Mouse (Mus musculus) kidney, adult 18-20 months (tissue): ENCODE data around the gene BC048507.
"Not testable (repeated sequence)": the region's sequence is repeated elsewhere in the genome, so short reads cannot be mapped to it uniquely, and the experiment has no call there.

Experiments
- DNase-seq: peaks from one replicate; pipeline ENCODE4 v3.0.0; 2021

The BC048507 gene

DNA sequence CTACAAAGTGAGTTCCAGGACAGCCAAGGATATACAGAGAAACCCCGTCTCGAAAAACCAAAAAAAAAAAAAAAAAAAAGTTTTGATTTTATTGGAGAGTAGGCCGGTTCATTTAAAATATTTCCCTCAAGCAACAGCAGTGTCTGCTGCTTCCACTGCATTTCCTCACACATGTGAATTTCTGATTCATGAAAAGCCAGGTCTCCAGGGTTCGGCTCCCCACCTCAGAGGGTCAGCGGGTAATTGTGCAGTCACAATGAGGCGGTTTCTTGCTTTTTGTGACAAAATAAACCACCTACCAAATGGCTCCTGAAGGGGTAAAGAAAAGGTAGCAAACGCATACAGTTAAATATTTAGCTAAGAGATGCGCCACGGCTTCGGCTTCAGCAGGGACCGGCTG is at the start of gene BC048507:
TSS of gene BC048507 (plus strand) at position 301 of the 400 bp plus-strand sequence.
- DNase-seq = no peak

DNA sequence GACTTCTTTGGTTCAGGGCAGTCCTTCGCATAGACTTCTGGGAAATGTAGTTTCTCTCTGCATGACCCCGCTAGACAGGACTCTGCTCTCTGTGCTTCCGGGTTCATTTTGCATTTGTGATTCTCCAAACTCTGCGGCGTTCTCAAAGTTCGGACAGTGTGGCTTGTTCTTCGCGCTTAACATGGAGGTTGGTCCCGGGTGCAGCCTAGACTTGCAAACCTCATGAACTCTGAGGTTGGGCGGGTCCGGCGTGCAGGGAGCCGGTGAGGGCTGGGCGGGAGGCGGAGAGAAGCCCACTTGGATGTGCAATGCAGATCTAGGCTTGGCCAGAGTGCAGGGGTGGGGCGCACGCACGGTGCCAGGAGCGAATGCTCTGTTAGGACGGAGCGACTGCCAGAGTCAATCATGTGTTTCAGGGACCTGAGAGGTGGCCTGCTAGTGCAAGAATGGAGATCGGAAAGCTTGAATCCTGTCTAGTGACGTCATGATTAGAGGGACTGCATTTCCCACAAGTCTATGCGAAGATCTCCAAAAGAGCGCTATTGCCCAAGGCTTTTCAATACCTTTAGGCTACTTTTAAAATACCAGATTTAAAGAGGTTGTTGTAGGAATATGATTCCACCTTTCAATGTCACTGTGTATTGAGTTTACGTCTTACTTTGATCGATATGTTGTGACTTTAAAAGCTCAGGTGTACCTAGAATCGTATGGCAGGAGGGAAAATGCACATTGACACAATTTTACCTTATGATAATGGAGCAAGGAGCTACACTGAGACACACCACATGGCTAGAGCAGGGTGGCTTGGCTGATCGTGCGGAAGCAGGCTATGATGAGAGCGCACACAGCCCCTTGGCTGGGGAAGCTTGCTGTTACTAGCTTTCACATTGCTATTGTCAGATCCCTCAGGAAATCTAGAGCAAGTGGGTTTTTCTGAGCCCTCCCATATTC is 49.1 kb upstream of the BC048507 start, which contains the start of gene Zfp273:
TSS of gene Zfp273 (plus strand) at position 31 of the 951 bp plus-strand sequence.
- peak; percentile 90 for DNase-seq

DNA sequence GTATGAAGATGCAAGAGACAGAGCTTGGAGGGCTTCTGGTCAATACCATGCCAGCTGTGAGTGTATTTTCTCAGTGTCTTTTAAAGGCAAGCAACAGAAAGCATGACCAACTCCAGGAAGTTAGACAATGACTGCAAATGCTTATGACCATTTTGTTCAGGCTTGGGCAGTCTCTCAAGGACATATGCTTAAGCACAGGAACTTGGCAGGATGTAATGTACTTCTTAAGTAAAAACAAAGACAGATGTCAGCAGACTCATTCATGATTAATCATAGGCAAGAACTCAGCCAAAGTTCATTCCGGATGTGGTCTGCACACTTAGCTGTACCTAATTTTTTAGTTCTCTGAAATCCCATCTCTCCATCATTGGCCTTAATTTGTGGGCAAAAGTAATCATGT is 44.5 kb upstream of the BC048507 start:
- no peak for DNase-seq

DNA sequence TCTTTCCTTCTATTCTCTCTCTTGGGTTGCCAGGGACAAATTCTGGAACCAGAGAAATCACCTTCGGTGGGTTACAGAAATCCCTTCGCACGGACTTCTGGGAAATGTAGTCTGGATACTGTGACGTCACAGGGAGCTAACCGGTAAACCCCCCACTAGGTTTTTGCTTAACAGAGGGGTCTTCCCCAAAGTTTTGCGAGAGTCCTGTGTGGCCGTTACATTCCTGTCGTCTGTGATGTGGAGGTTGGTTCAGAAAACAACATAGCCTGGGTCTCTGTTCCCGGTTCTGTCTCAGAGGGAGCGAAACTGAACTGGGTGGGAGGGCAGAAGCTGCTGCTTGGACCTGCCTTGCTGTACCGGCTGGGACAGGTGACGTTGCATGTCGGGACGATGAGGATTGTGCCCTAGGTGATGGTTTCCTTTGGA is 32.2 kb upstream of the BC048507 start, which contains the start of gene Gm10037:
TSS of gene Gm10037 (plus strand) at position 196 of the 426 bp plus-strand sequence.
- peak; percentile 74 for DNase-seq

DNA sequence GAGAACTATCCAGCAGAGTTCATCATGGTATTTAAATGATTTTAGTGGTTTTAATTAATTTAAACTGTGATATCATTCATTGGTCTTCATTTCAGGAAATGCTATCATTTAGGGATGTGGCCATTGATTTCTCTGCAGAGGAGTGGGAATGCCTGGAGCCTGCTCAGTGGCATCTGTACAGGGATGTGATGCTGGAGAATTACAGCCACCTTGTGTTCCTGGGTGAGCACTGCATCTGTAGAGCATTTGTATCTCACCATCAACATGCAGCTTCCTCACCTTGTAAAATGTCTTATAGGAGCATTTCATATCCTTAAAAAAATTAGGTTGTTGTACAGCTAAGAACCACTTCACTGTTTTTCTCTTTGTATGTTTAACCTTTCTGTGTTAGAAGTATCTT is 30.0 kb upstream of the BC048507 start:
- DNase-seq = not testable (repeated sequence)

DNA sequence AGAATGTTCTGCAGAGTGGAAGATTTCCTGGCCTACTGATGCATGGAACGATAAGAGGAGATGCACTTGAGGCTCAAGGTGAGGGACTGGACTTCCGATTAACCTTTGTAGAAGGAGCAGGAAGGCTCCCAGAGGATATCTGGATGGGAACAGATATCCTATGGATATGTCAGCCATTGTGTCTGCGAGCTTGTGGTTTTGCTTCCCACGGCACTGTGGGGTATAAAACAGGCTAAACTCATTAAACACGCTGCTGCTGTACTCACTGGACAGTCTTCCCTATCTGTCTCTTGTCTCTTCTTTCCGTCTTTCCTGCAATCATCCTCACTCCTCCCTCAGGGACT is 19.4 kb upstream of the BC048507 start:
- no peak for DNase-seq

DNA sequence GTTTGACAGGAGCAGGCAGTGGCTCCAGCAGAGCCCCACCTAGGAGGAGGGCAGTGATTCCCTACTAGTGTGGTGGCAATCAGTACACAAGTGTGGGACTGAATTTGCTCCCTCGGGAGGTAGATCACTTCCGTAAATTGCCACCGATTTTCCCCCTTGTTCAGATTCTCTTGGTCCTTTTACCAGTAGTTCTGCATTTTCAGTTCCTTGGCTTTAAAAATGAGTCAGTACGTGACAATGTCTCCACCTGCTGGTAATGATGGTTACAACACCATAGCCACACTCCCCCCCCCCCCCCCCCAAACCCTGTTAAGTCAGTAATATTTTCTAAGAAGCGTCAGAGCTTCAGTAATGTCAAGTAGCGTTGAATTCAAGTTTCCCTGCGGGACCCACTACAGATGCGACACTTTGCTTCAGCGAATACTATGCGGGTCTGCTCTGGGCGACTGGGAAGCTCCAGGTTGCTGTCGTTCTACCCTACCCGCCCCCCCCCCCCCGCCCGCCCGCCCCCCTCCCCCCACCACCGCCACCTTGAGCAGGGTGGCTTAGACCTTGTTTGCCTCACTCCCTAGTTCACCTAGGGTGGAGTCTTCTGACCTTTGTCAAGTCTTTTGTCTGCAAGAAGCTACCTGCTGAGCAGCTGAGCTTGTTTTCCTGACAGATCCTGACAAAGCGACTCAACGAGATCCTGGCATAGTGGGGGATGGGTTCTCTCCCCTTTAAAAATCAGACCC is 18.8 kb upstream of the BC048507 start:
- DNase-seq = peak; percentile 55

DNA sequence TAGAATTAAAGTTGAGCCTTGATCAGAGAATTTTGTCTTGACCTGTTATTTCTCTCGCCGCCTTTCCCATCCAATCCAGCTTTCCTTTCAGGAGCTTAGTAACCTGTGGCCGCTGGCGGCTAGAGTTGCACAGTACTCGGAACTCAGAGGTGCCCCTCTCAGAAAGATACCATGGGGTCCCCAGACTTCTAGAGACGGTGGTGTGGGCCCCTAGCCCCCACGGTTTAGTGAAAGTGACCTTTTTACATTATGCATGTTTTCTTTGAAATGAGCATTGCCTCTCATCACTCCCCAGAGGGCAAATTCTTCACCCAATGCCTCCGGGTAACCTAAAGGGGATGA is 18.3 kb upstream of the BC048507 start:
- peak; percentile 8 for DNase-seq

DNA sequence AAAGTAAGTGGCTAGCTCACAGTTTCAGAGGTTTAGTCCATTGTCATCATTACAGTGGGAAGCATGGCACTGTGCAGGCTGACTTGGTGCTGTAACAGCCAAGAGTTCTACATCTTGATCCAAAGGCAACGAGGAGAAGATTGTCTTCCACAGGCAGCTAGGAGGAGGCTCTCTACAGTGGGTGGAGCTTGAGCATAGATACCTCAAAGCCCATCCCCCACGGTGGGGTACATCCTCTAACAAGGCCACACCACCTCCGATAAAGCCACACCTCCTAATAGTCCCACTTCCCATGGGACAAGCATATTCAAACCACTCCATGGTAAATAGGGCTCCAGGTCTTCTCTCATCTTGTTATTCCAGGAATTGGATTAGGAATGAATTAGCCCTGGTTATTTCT is 12.8 kb upstream of the BC048507 start:
- no peak for DNase-seq

DNA sequence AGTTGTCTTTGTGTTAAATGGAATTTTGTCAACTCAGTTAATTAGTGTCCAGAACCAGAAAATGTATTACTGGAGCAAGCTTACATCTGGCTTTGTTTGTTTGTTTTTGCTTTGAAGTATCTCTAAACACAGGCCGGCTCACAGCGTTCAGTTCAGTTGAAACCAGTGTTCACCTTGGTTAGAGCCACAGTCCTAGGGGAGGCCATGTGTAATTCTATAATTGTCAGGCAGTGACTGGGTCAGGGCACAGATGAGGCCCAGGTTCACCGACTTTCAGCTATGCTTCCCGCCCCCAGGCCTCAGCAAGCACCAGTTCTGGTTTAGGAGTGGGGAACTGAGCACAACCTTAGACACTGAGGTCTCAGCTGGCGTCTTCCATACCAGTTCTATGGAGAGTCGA is 10.0 kb upstream of the BC048507 start:
- no peak for DNase-seq

DNA sequence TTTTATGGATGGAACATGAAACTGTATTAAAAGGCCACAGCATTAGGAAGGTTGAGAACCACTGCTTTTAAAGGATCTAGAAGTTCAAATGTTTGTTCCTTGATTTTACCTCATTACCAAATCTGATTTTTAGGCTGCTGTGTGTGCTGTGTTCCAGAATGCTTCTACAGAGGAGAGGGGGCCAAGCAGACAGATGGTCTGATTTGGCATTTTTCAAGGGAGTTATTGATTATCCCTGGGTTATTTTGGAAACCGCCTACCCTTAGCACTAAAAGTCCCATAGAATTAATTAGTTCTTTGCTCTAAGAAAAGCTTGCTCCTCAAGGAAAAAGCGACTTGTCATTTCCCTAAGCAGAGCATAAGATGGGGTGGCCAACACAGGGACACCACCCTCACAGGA is 9.1 kb upstream of the BC048507 start:
- DNase-seq = no peak

DNA sequence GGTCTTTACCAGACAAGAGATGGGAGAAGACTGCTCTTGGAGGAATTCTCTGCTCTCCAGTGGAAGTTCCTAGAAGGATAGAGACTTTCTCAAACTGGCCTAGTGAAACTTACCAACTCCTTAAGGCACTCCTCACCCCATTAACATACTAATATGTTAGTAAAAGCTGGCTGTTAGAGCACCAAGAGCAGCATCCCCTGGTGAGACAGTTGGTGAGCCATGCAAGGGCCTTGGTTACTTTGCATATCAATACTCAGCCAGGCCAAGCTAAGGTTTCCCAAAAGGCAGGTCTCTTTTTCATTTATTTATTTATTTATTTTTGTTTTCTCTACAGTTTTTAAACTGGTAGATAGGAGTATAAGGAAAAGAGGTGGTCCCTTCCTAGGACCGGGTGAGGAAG is 5.8 kb upstream of the BC048507 start:
- DNase-seq = no peak

DNA sequence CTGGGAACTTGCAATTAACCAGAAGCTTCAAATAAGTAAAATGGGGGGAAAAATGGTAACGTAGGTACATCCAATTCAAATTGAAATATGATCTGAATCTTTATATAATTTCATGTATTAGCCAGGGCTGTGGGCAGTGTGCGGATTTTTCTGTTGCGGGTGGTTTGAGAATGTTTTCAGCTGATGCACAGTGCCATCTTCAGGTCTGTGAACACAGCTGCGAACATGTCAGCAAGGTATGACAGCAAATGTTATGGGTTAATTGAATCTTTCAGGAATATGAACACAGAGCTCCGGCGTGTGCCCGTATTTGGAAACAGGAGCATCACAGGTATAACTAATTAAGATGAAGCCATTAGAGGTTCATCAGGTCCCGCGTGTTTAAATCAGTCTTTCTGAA is 618 bp upstream of the BC048507 start:
- DNase-seq = no peak

DNA sequence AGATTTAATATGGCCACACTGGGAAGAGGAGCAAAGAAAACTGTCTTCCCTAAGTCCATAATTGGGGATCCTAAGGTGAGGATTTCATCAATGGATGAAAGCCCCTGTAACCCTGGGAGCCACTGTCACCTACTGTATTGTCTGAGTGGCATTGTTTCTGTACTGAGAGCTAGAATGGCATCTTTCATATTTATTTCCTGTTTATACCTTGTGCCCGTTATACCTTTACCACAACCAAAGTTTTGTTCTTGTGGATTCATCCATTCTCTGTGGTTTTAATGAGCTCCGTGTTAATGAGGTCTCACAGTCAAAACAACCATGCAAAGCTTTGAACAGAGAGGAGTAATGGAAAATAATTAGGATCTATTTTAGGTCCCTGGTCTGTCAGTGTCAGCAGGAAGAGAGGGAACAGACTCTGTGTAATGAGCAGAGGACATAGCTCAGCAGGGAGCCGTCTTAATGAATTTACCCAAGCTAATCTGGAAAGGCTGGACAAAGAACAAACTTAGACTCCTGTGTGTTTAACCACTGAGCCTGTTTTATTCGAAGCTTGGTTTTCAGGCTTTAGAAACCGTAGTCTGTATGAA is 1.7 kb downstream of the BC048507 start:
- DNase-seq = no peak

DNA sequence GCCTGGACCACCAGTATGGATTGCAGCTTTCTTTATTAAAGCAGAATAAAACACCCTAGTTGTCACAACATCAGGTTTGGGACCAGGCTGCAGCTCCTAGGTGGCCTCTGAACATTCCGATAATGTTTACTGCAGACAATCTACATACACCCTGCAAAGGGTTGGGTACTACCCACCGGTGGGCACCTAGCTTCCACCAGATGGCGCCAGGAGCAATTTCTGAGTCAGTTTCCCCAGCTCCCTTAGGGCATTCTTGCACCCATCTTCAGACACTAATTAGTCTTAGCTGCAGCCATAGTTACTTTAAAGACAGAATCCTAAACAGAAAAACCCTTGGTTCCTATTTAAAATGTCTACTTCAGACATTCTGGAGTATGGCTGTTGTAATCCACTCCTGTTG is 4.8 kb downstream of the BC048507 start:
- DNase-seq = peak; percentile 8

DNA sequence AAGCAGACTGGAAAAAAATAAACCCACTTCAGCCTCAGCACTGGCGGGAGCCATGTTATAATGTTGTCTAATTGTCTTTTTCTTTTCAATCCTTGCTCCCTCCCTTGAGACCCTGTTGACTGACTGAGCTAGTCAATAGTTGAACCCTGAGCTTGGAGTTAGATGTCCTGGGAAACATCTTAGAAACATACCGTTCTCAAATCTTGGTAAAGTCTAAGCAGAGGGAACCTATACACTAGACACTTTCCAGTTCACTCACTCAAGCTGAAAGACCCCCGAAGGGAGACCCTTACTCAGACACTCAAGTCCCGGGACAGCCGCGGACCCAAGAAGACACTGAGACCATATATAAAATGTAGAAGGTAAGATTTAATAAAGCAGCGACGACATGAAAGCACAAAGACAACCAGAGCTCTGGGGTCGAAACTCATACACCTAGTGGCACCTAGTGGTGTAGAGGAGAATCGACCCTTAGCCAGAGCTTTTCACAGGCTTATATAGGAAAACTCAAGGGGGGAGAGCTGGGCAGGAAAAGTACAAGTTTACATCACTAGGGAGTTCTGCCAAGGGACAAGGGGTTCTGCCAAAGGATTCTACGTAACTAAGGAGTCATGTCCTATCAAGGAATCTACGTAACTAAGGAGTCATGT is 13.0 kb downstream of the BC048507 start:
- not testable (repeated sequence) for DNase-seq

DNA sequence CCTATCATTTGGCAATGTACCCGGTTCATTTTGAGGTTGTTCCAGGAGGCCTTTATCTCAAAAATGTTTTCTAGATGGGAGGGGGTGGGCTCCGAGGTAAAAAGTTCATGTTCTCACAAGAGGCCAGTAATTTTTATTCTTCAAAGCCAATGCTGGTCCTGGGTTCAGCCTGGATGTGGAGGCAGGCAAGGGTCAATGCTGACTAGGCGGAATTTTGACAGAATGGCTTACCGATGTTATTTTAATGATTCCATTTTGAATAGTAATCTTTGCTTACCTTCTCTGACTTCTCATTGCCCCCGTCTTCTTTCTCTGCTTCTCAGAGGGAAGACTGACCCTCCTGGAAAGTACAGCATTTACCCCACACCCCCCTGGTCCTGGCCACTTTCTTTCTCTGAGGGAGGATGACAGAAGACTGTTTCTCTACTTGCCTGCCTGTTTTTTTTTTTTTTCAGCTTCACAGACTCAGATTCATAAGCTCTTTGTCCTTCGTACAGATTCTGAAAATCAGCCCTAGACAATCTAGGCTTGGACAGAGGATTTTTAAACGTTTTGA is 13.7 kb downstream of the BC048507 start:
- DNase-seq = no peak

DNA sequence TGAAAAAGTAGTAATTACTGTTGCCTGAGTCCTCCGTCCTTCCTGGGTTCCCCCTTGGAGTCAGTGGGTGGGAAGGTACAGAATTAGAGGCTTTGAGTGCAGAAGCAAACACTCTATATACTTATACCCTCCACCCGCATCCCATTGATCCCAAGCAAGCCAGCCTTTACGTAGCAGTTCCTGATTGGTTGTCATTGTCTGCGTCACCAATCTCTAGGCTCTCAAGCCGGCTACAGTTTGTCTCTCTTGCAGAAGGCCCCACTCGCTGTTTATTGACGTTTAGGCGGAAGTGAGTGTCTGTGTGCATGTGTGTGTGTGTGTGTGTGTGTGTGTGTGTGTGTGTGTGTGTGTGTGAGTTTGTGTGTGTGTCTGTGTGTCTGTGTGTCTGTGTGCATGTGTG is 20.8 kb downstream of the BC048507 start:
- no peak for DNase-seq

DNA sequence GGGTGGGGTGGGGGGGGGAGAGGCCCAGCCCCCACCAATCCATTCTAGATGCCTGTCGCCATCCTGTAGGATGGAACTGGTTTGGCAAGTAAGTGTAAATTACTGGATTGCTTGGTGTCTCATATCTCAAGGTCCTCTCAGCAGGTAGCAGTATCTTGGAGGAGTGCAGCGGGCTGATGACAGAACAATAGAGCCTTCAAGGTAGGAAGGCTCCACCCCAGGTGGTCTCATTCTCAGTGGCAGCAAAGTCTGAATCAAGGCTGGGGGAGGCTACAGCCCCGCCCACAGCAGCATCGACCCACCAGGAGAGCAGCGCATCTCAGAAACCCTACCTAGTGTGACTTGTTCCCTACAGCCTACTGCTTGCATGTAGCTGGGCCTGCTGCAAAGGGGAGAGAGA is 46.6 kb downstream of the BC048507 start:
- no peak for DNase-seq
